Mouse (Mus musculus) cerebellum, adult 2 months (tissue): ENCODE measurements around the gene Lgr5. TPM values are rescaled to one million over a fixed set of nuclear protein-coding genes. Genes with fewer than 3 reads are reported as not detected.

Experiments used
- DNase-seq, 2 experiments: peaks; one replicate each; pipeline ENCODE4 v3.0.0; 2021
- H3K27ac ChIP-seq: fragments of 200-500 bp; 2 replicates; pipeline ENCODE4 v1.5.1; 2012; ENCODE audit warnings: low read length, control low read depth, inconsistent platforms; ENCODE audit not compliant: insufficient read depth
- H3K27me3 ChIP-seq: fragments of 200-500 bp; 2 replicates; pipeline ENCODE4 v1.6.1; 2012; ENCODE audit warnings: inconsistent platforms, mild to moderate bottlenecking, low read length, moderate library complexity; ENCODE audit not compliant: control insufficient read depth, insufficient read depth
- H3K4me1 ChIP-seq: fragments of 200-500 bp; 2 replicates; pipeline ENCODE4 v1.6.1; 2011; ENCODE audit warnings: low read length; ENCODE audit not compliant: control insufficient read depth, insufficient read depth
- H3K4me3 ChIP-seq: fragments of 200-500 bp; replicated peaks from 2 replicates; pipeline ENCODE3; 2011; ENCODE audit warnings: mild to moderate bottlenecking, low read depth, low read length, control low read depth; ENCODE audit not compliant: insufficient read depth
- CTCF ChIP-seq: fragments of 200-500 bp; IDR thresholded peaks from 2 replicates; pipeline ENCODE4 v1.5.1; 2011; ENCODE audit warnings: low read depth, mild to moderate bottlenecking, control low read depth, low read length, moderate library complexity, borderline replicate concordance; ENCODE audit not compliant: insufficient read depth
- POLR2A ChIP-seq: fragments of 200-500 bp; IDR thresholded peaks from 2 replicates; pipeline ENCODE4 v1.6.1; 2011; ENCODE audit warnings: low read length, control low read depth, borderline replicate concordance; ENCODE audit not compliant: insufficient read depth
- WGBS: fragments of 180-500 bp; shearing (Covaris S2); methylation state at CpG from one replicate; pipeline ENCODE4 v1.1.7; 2018; 5-methylcytosine and 5-hydroxymethylcytosine counted together
- polyA plus RNA-seq: library from polyadenylated mRNA; depleted of rRNA; stranded (reverse); fragments of >200 nt; gene quantifications from 2 replicates; pipeline ENCODE4 v1.2.3, GENCODE M21; 2012

Gene Lgr5
- polyA plus RNA-seq, 1 experiment: 9.2 TPM

DNA sequence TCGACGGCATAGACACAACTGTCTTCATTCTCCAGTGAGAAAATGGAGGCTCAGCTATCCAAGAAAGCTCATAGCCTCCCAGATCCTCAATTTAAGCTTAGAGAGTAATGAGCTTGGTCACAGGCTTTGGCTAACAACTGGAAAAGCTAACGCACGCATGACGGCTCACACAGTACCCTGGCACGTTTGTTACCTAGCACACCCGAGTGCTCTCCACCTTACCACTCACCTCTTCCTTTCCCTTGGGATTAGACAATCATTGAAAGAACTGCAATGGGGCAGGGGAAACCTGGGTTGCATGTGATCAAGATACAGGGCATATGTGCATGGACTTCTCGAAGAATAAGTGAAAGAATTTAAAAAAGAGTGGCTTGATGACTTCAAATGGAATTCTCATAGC, 119.6 kb downstream of the Lgr5 start:
- no peaks in the 10 kb centered on the region for H3K27me3 ChIP-seq
- WGBS: 91% methylated on average over 8 of the region's 8 CpGs
- TF ChIP-seq POLR2A: no peak
- no peak for TF ChIP-seq CTCF
- H3K4me1 ChIP-seq: no peaks in the 10 kb centered on the region
- DNase-seq: no peak
- H3K27ac ChIP-seq: no peak overlapping the region
- H3K4me3 ChIP-seq: no peak overlapping the region

DNA sequence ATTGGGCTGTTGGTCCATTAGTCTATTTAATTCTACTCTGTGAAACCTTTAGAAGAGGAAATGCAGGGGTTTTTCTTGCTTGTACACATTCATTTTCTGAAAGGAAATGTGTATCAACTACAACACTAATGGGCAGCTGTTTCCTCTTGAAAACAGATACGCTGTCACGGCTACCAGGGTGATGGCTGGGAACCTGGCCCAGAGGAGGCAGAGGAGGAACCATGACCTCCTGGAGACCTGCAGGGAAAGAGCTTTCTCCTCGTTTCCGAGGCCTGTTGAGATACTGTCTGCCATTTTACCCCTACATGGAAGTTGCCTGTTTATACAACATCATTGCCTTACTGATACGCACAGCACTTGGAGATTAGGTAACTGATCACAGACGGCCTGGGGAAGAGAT, 121.8 kb downstream of the Lgr5 start:
- no peak for DNase-seq
- Histone ChIP-seq H3K27ac (no peak overlapping the region), H3K27me3 (no peaks in the 10 kb centered on the region), H3K4me3 (no peak overlapping the region), H3K4me1 (no peaks in the 10 kb centered on the region)
- TF ChIP-seq POLR2A (no peak), CTCF (no peak)
- WGBS: 68% methylated on average over 6 of the region's 6 CpGs

DNA sequence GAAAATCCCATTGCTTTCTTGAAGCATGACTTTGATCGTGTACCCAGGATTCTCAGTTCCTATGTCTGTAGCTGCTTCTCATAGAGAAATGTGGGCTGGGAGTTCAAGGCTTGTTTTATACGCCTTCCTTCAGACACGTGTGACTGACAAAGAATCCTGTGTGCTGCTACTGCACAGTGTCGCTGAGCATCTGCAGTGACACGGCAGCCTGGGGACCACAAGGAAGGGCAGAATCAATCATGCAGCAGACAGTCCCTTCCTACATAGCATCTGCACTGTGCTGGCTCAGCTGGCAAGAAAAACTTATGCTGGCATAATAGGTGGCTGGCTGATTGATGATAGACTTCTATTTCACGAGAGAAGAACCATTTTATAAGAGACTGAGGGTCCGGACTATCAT, 122.5 kb downstream of the Lgr5 start:
- TF ChIP-seq CTCF (no peak), POLR2A (no peak)
- Histone ChIP-seq H3K27ac (no peak overlapping the region), H3K4me3 (no peak overlapping the region), H3K4me1 (no peaks in the 10 kb centered on the region), H3K27me3 (no peaks in the 10 kb centered on the region)
- 76% methylated on average over 7 of the region's 7 CpGs for whole genome bisulfite sequencing
- DNase-seq: no peak

DNA sequence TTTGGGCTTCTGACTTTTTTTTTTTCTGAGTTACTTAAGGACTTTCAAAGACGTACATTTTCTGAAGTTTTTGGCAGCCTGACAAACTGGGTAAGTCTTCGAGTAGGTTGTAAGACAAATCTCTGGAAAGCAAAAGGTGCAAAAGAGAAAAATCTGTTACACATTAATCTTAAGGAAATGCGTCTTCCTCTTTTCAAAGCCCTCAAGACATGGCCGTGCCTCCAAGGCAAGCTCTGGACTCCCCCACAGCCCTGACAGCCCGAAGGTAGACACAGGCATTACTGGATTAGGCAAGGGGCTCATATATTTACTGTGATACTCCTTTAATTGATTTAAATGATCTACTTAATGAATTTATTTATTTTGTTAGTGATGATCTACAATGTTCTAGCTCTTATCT, 124.9 kb downstream of the Lgr5 start:
- DNase-seq: no peak
- H3K4me1 ChIP-seq: no peaks in the 10 kb centered on the region
- no peak overlapping the region for H3K27ac ChIP-seq
- H3K4me3 ChIP-seq: no peak overlapping the region
- 84% methylated on average over 5 of the region's 5 CpGs for whole genome bisulfite sequencing
- TF ChIP-seq POLR2A: no peak
- TF ChIP-seq CTCF: no peak
- no peaks in the 10 kb centered on the region for H3K27me3 ChIP-seq

DNA sequence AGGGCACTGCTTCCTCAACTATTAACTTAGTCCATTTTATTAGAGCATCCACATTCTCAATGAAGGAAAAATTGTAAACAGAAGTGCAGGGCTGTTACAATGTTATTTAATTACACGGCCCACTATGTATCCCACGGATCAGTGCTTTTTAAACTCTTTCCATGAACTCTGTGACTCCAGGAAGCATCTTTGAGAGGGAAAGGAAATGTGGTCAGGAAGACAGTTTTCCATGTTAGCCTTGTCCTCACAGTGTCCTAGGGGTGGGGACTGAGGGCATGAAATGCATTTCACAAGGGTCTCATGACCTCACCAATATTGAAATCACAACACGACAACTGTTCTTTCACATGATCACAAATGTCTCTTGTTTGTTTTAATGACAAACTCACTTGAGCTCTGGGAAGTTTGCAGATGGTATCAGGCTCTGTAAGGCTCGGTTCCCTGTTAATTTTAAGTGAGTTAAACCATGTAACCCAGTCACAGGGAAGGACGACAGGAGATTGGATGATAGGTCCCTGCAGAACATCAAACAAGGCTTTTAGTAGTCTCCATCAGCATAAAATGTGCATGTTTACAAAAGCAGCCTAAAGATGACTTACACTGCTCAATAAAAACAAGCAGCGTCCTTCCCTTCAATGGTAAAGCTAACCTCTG, 130.1 kb downstream of the Lgr5 start:
- no peak for DNase-seq
- H3K27ac ChIP-seq: no peak overlapping the region
- no peaks in the 10 kb centered on the region for H3K4me1 ChIP-seq
- no peaks in the 10 kb centered on the region for H3K27me3 ChIP-seq
- TF ChIP-seq CTCF (no peak), POLR2A (no peak)
- WGBS: 73% methylated on average over 6 of the region's 6 CpGs
- H3K4me3 ChIP-seq: no peak overlapping the region

DNA sequence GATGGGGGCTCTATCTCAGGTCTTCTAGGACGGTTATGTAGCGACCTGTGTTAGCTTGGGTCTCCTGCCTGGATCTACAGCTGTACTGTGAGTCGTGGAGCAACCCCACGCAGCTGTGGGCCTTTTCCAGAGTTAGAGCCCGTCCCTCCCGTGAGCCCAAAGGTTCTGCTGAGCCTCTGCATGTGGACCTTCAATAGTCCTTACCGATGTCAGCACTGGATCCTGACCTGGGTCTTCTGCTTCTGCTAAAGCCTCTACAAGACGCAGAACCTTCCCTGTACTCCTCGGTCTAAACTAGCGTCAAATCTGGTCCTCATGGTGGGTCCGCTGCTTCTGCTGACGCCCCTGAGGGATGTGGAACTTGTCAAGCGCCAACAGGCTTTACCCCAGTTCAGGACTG, 139.0 kb downstream of the Lgr5 start:
- no peaks in the 10 kb centered on the region for H3K4me1 ChIP-seq
- TF ChIP-seq POLR2A (no peak), CTCF (no peak)
- no peak for DNase-seq
- H3K27ac ChIP-seq: no peak overlapping the region
- no peaks in the 10 kb centered on the region for H3K27me3 ChIP-seq
- H3K4me3 ChIP-seq: no peak overlapping the region
- 94% methylated on average over 13 of the region's 13 CpGs for WGBS

DNA sequence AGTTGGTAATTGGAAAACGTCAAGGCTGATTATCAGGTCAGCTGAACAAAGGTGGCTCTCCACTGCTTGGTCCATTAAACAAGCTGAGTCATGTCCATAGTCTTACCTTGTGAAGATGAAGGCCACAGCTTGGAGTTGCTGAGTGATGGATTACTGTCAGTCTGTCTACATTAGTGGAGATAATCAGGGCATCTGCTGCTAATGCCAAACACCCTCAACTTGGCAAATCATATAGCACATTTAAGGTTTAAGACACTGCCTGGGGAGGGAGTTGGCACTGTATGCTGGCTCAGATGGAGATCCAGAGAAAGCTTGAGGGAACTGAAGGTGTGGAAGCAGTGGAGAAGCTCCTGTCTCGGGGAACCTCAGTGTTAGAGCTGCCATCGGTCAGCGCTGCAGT, 150.3 kb downstream of the Lgr5 start:
- no peaks in the 10 kb centered on the region for H3K27me3 ChIP-seq
- WGBS: 75% methylated on average over 4 of the region's 4 CpGs
- no peak for TF ChIP-seq POLR2A
- no peak overlapping the region for H3K4me3 ChIP-seq
- no peaks in the 10 kb centered on the region for H3K4me1 ChIP-seq
- DNase-seq: no peak
- H3K27ac ChIP-seq: no peak overlapping the region

DNA sequence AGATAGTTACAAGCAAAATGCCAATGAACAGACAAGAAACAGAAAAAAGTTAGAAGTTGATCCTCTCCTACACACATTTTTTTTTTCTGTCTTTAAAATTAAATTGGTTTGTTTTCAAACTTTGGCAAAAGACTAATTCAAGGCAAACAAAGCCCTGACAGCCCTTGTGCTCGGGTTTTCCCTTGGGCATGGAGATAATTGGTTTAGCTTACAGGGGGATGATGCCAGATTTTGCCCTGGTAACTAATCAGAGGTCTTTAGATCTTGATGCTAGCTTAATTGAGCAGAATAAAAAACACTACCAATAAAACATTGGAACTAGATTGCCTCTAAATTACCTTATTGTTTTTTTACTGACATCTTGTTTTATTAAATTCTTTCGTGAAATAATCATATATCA, 162.2 kb downstream of the Lgr5 start:
- TF ChIP-seq CTCF: no peak
- TF ChIP-seq POLR2A: no peak

More for the DNA sequence above, 162.2 kb downstream of the Lgr5 start:
- H3K27me3 ChIP-seq: no peaks in the 10 kb centered on the region; the same call in 1 of the 2 replicates
- DNase-seq: no peak
- no peak overlapping the region for H3K27ac ChIP-seq
- no peaks in the 10 kb centered on the region for H3K4me1 ChIP-seq
- no peak overlapping the region for H3K4me3 ChIP-seq
- 58% methylated on average over 2 of the region's 2 CpGs for WGBS
